Mouse (Mus musculus) cerebellum, adult 2 months (tissue): ENCODE measurements around the gene Jmjd7.

Source experiments
- CTCF ChIP-seq: fragments of 200-500 bp; IDR thresholded peaks from 2 replicates; pipeline ENCODE4 v1.5.1; 2011; ENCODE audit warnings: low read depth, mild to moderate bottlenecking, control low read depth, low read length, moderate library complexity, borderline replicate concordance; ENCODE audit not compliant: insufficient read depth
- POLR2A ChIP-seq: fragments of 200-500 bp; IDR thresholded peaks from 2 replicates; pipeline ENCODE4 v1.6.1; 2011; ENCODE audit warnings: low read length, control low read depth, borderline replicate concordance; ENCODE audit not compliant: insufficient read depth

DNA sequence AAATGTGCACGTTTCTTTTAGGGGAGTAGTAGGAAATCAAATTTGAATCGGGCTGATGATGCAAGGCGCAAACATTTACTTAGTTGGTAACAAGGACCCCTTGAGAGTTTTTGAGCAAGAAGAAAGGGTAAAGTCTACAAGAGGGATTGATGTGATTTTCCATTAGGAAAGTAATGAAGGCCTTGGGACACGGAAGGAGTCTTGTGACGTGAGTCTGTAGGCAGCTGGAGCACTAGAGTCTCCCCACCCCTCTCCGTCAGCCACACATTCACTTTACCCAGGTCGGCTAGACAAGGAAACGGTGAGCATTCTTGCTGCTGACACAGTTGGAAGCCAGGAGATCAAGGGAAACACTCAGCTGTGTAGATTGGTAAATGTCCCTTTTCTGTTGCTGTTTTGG, 41.4 kb upstream of the Jmjd7 start:
- no peak for TF ChIP-seq CTCF
- TF ChIP-seq POLR2A, result no peak
